Mouse (Mus musculus) heart, postnatal 4 days (tissue): ENCODE measurements around the gene Atp7a. TPM values are rescaled to one million over a fixed set of nuclear protein-coding genes. Genes with fewer than 3 reads are reported as not detected.
"Not testable (repeated sequence)": the region's sequence is repeated elsewhere in the genome, so short reads cannot be mapped to it uniquely, and the experiment has no call there.

Experiments
- DNase-seq: peaks from one replicate; pipeline ENCODE4 v3.0.0; 2021
- total RNA-seq, 2 experiments: library from RNA; stranded (reverse); gene quantifications; 2 replicates each; pipeline ENCODE4 v1.2.3; 2021

The Atp7a gene
- 10 to 100 TPM; 13.1 to 15.0 TPM for total RNA-seq

DNA sequence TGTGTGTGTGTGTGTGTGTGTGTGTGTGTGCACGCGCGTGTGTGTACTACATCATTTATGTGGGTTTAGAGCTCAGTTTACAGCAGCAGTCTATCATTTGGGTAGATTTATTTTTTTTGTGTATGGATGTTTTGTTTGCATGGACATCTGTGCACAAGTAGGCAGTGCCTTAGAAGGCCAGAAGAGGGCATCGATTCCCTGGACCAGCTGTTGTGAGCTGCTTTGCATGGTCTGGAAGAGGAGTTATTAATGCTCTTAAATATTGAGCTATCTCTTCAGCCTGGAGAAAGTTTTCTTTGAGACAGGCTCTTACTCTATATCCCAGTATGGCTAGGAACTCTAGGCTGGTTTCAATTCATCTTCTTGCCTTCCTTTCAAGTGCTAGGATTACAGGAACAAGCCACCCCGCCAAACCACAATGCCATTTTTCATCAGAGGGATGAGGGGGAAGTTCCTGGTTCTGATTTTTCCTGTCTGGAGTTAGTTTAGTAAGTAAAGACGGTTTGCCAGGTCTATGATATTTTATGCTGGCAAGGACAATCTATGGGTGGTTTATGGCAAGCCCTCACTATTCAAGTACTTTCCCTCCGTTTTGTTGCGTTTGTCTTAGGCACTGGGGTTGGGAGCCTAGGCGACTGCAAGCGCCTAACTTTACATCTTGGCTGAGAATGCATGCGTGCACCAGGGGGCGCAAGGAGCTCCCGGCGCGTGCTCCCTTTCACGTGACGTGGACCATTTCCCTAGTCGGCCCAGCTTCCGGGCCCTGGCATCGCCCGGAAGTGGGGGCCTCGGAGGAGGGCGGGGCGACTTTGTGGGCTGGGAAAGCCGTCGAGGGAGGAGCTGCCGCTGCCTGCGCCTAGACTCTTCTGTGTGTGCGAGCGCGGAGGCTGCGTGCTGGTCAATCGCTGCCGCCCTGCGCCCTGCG, at the start of gene Atp7a:
Gene Atp7a, plus strand, starts transcription at position 859 of the 925 bp plus-strand sequence.
- DNase-seq, result peak; percentile 92

DNA sequence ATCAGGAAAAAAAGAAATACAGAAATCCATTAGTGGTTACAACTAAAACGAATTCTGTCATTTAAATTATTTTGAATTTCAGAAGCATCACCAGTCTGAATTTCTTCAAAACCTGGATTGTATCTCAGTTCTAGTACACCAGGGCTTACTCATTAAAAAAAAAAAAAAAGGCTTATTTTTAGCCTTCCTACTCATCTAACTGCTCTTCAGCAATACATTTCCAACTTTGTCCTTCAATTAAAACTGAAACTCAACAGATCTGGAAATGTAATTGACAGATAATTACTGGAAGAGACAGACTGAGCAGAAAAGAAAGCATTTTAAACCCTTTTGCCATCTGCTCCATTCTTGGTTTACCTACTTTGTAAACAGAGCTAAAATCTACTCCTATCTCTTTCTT, 25.5 kb upstream of the Atp7a start:
- DNase-seq, result no peak

DNA sequence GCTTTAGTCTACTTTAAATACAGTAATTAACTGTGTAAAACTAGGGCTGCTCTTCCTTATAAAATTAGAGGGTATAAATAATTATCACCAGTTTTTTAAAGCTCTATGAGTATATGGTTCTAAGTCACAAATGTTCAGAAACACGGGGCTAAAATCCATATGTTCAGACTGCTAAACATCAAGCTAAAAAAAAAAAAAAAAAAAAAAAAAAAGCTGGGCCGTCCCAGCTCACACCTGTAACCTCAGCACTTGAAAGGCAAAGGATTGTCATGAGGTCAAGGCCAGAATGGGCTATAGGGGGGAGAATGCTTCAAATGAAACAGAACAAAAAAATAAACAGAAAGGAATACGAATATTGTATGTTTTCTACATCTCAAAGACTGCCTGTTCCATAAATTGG, 16.3 kb upstream of the Atp7a start:
- DNase-seq, result no peak

DNA sequence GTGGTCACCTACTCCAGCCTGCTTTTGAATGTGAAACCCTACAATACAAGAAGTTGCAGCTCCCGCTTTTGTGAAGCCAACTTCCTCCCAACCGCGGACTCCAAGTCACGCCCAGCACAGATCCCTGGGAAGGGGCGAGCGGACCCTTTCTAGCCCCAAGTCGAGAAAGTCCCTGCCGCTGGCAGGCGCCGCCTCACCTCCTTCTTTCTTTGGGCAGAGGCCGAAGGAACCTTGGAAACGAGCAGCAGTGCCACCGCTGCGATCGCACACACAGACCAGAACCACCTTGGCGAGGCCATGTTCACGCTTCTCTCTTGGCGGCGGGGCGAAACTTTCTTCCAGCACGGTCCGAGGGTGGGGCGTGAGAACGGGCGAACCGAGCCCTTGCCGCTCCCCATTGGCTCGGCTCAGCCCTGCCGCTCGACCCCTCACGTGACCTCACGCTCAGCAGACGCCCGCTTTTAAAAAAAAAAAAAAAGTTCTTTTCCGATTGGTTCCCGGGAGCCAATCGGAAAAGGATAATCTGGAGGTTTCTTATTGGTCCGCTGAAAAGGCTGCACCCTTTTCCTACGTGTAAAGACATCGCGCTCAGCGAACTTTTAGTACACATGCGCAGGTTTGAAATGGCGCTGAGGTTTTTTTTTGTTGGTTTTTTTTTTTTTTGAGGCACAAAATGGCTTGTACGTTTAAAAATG, 15.5 kb upstream of the Atp7a start, which contains the start of gene Magt1:
Gene Magt1, minus strand, starts transcription at position 442 of the 695 bp plus-strand sequence.
- peak; percentile 85 for DNase-seq

DNA sequence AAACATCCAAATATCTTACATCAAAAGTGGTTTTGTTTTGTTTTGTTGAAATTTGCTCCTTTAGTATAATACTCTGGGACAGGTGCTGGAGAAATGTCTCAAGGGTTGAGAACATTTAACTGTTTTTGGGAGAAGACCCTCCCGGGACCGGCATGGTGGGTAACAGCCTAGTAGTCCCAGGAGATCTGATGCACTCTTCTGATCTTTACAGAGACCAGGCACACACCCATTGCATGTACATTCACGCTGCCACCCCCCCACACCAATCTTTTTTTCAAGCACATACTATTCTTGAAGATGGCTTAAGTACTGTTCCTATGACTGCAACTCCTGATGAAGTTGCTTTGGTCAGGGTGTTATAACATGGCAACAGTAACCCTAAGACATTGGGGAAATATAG, 14.5 kb upstream of the Atp7a start:
- no peak for DNase-seq

DNA sequence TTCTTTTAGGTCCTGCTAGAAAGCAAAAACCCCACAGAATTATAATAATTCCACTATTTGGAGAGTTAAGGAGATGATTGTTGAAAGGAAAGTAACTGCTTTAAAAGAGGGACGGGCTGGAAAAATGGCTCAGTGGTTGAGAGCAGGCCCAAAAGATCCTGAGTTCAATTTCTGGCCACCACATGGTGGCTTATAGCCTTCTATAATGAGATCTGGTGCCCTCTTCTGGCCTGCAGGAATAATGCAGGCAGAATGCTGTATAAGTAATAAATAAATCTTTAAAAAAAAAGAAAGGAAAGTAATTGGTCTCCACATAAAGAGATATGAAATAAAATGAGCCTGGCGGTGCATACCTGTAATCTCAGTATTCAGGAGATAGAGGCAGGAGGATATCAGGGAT, 13.9 kb upstream of the Atp7a start:
- DNase-seq, result peak; percentile 52

DNA sequence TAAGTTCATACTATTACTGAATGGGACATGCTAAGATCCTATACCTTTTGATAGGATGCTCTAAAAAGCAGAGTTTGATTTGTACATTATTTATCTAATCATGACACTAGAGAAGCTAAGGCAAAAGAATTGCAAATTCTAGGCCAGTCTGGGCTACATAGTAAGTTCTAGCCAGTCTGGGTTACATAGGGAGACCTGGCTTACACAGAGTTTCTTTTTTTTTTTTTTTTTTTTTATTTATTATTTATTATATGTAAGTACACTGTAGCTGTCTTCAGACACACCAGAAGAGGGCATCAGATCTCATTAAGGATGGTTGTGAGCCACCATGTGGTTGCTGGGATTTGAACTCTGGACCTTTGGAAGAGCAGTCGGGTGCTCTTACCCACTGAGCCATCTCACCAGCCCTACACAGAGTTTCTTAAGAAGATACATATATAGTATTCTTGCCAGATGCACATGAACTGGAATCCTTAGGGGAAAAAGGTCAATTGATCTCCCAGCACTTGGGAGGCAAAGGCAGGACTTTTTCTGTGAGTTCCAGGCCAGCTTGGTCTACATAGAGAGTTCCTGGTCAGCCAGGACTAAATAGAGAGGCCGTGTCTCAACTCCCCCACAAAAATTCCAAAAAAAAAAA, 12.2 kb upstream of the Atp7a start:
- not testable (repeated sequence) for DNase-seq

DNA sequence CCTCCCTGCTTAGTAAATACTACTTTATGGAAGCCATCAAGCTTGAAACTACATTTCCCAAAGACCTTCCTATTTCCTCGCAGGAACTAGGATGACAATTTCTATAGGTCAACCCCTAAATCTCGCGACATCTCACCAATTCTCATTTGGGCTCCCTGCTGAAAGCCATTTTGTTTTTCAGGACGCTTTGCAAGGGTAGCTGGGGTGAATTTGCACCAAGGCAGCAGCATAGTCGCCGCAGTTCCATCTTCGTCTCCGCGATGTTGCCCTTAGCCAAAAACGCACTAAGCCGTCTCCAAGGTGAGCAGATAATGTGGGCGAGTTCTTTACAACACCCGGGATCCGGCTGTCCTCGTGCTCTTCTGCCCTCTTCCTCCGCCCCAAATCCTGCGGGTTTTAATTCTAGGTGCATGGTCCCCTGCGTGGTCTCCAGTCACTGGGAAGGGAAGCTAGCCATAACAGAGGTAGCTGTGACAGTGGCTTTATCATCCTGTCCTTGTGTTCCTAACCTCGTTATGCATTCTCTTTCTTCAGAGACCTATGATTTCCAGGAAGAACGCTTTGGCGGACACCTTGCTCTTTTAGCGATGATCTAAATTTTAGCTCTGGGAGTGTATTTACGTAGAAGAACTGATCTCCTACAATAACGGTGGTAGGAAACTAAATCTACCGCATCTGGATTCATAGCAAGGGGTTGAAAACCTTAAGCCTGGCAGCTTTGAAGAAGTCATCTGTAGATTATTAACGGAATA, 11.3 kb upstream of the Atp7a start, which contains the start of gene Cox7b:
Gene Cox7b, plus strand, starts transcription at position 130 of the 752 bp plus-strand sequence.
- DNase-seq, result peak; percentile 84

DNA sequence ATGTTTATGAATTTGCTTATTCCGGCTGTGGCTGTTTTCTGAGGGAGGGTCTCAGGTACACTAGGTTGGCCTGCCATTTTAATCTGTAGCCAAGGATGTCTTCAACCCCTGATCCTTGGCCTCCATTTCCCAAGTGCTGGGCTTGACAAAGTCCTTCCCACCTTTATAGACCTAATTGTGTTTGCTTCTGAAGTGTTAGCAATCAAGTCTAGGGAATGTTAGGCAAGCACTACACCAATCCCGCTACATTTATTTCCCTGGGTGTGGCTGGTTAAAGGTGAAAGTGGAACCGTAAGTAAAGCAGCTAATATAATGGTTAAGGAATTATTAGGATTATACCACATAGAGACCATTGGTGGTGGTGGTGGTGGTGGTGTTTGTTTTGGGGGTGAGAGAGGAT, 10.0 kb upstream of the Atp7a start:
- DNase-seq, result no peak

DNA sequence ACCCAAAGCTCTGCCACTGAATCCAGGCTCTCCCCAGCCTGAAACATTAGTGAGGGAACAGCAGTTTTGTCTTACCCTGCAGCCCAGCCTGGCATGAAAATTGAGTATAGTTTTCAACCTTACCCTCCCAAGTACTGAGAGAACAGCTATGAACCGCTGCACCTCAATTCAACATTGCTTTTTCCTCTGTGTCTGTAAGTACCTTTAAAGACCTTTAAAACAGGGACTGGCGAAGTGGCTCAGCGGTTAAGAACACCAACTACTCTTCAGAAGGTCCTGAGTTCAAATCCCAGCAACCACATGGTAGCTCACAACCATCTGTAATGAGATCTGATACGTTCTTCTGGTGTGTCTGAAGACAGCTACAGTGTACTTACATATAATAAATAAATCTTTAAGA, 9.6 kb upstream of the Atp7a start:
- no peak for DNase-seq

DNA sequence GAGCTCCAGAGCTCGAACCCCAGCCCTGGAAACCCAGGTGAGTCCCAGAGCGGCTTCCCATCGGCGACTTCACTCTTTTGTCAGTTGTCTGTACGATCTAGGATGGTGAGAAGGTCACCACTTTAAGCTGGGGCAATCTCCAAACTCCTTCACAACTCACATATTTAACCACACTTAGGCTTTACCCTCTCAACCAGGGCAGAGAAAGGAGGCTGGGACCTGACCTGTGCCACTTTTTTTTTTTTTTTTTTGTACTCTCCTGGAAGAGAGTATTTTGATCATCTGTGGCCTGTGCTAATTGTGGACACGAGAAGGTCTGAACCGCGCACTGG, 233 bp downstream of the Atp7a start:
- no peak for DNase-seq

DNA sequence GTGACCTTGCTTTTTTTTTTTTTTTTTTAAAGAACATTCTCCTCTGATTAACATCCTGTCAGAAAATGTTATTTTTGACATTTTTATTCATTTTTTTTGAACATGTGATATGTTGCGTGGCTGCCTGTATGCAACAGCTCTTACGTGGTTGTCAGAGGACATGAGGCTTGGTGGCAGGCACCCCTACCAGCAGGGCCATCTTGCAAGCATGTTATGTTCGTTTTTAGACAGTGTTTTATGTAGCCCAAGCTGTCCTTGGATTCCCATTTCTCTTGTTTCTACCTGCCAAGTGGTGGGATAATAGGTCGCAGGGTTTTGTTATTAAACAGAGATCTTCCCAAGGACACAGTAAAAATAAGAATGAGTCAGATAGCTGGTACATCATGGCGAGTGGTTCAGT, 3.1 kb downstream of the Atp7a start:
- DNase-seq, result no peak

DNA sequence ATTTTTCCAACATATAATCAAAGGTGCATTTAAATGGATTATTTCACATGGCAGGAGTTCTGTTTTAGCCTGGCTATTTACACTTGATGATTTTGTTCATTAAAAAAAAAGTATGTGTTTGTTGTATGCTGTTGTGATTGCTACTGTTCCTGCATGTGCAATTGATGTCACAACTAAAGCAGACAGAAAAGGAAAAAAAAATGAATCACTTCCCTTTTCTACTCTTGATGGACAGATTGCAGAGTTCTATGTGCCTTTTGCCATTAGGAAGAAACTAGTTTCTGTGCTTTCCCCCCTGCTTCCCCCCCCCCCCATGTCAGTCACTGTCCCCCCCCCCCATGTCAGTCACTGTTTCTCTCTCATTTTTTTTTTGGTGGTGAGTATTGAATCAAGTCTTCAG, 4.0 kb downstream of the Atp7a start:
- DNase-seq, result no peak

DNA sequence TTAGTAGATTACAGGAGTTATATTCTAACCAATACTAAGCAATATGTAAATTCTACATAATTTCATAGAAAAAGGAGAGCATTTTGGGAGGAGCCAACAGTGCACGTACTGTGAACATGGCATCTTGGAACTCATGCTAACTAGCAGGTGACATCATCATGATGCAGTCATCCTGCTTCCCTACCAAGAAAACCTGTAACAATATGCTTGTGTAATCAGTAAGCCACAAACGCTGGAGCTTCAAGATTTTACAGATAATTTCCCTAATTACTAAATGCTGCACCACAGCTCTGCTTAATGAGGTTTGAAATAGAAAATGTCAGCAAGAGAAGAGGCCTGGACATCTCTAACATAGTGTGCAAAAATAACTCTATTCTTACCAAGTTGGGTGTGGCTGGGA, 8.7 kb downstream of the Atp7a start:
- no peak for DNase-seq

DNA sequence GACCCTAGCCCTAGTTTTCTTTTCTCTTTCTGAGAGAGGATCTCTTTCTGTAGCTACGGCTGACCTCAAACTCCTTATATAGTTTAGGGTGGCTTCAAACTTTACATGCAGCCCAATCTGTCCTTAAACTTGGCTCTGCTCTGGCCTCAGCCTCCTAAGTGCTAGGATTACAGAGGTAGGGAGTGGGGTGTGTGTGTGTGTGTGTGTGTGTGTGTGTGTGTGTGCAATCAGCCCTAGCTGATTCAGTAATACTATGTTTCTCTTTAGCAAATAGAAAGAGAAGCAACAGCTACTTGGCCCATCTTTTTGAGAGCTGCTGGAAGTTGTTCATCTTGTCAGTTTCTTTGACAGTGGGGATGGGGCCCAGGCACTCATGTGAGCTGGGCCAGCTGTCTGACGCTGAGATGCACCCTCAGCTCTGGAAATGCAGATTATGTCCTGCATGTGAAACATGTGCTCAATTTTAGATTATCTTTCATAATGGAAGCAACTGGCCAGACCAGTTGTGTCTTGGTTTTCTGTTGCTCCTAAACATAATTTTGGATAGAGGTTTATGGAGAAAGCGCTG, 10.2 kb downstream of the Atp7a start:
- no peak for DNase-seq

DNA sequence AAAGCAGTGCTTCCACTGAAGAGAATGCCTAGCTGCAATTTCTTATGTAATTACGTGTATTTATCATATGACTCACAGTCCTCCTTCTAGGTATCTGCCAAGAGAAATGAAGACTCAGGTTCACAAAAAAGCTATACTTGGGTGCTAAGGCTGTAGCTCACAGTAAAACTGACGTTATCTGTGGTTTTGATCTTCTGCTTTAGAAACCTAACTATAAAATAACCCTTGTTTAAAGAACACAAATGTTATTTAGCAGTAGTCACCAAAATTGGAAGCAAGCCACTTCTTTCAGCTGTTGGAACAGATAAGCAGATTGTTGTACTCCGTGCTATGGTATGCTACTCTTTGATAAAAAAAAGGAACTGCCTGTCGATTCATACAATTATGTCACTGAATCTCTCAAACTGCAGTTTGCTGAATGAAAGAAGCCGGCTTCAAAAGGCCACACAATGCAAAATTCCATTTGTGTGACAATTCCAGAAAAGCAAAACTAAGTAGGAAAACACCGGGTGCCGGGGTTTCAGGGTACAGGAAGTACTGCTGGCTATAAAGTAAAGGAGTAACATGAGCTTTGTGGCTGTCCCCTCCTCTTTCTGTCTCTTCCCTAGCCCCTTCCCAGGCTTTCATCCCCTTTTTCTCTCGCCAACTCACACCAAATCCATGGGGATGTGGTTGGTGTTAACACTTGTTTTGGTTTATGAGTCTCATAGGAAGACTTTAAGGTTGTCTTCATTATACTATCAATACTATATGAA, 17.0 kb downstream of the Atp7a start:
- no peak for DNase-seq

DNA sequence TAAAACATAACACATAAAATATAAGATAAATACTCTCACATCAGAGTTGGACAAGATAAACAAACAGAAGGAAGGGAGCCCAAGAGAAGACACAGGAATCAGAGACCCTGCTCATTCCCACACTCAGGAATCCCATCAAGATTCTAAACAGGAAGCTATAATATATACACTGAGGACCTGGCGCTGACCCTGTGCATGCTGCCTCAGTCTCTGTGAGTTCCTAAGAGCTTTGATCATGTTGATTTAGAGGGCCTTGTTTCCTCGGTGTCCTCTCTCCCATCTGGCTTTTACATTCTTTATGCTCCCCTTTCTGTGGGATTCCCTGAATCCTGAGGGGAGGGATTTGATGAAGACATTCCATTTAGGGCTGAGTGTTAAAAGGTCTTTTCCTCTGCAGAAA, 18.4 kb downstream of the Atp7a start:
- no peak for DNase-seq

DNA sequence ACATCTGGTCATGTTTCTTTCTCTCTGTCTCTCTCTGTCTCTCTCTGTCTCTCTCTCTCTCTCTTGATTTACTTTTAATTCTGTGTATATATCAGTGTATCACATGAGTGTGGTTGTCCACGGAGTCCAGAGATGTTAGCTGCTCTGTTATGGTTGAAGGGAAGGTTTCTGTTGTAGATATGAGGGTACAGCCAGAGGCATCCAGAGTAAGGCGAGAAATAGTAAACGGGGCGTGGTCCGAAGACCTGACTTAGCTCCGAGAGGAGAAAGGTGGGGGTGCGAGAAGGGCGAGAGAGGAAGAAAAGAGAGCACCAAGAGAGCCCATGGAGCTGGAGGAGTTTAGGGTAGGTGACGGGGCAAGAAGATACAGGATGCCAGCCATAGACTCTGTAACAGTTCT, 18.9 kb downstream of the Atp7a start:
- no peak for DNase-seq

DNA sequence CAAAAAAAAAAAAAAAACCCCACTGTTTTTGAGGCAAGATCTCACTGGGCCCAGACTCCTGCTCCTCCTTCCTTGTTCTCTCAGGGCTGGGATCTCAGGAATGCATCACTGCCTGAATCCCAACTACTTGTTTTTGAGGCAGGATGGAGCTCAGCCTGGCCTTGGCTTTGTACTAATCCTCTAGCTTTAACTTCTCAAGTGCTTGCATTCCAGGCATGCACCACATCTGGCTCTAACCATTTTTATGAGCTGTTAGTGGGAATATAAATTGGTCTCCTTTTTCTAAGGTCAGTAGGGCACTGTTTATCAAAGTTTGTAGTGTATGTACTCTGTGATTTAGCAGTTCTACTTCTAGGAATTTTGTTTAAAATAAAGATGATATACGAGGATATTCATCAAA, 21.1 kb downstream of the Atp7a start:
- no peak for DNase-seq

DNA sequence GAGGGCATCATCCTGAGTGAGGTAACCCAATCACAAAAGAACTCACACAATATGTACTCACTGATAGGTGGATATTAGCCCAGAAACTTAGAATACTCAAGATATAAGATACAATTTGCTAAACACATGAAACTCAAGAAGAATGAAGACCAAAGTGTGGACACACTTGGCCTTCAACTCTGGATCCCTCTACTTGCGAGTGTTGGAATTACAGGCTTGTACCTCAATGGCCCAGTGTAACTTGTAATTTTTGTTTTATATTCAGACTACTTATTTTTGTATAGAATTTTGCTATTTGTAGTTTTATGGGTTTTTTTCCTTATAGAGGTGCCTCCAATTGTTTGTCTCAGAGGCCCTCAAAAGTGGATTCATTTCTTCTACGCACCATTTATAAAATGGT, 50.8 kb downstream of the Atp7a start:
- not testable (repeated sequence) for DNase-seq

DNA sequence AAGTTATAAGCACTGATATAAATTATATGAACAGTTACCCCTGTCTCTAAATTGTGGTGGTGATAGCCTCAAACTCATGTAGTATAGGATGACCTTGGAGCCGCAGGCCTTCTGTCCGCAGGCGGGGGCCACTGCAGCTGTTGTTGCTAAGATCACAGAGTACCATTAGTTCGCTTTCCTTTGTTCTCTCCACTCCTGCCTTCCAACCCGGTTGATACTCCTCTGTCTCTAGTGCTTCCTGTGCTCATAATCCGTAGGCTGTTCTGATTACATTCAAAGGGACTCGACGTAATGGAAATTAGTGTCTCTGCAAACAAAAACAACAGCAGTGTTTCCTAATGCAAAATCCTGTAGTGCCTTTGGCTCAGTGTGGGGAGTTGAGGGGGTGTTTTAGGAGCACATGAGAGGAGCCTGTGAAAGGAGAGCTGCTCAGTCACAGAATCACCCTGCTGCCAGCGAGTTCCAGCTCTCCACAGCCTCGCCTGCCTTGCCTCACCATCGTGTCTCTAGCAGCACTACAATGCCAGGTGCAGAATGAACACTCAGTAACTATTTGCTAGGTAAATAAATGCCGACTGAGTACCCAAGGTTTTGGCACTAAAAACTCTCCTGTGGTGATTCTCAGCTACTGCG, 53.9 kb downstream of the Atp7a start:
- DNase-seq, result peak; percentile 8
